Mouse (Mus musculus) G1E (cell line): Measurements from ENCODE around the gene Pdxp. TPM values are rescaled to one million over a fixed set of nuclear protein-coding genes. Genes with fewer than 3 reads are reported as not detected.

Source experiments
- ATAC-seq: 2 replicates; pipeline ENCODE4 v1.8.0; 2016; ENCODE audit warnings: mild to moderate bottlenecking; ENCODE audit not compliant: insufficient number of reproducible peaks, poor library complexity, low FRiP score, severe bottlenecking; ENCODE audit errors: extremely low read depth
- DNase-seq: peaks from one replicate; pipeline ENCODE4 v3.0.0; 2012; ENCODE audit warnings: low spot score
- H3K27me3 ChIP-seq: 2 replicates; pipeline ENCODE4 v1.6.1; 2012; ENCODE audit warnings: mild to moderate bottlenecking, low read length, inconsistent platforms; ENCODE audit not compliant: insufficient read depth
- H3K36me3 ChIP-seq: replicated peaks from 2 replicates; pipeline ENCODE3; 2012; ENCODE audit warnings: mild to moderate bottlenecking, inconsistent platforms
- H3K4me1 ChIP-seq: 2 replicates; pipeline ENCODE4 v1.6.1; 2012; ENCODE audit warnings: low read depth, low read length, inconsistent platforms, mixed read lengths; ENCODE audit not compliant: insufficient read depth
- H3K4me3 ChIP-seq: 2 replicates; pipeline ENCODE4 v1.5.1; 2012; ENCODE audit warnings: low read depth, mild to moderate bottlenecking, inconsistent platforms, low read length, moderate library complexity, mixed read lengths
- H3K9me3 ChIP-seq: replicated peaks from 2 replicates; pipeline ENCODE4 v1.6.1; 2012; ENCODE audit warnings: inconsistent platforms
- CTCF ChIP-seq: IDR thresholded peaks from 2 replicates; pipeline ENCODE4 v1.5.1; 2012; ENCODE audit warnings: low read depth, low read length, inconsistent platforms, mixed read lengths
- GATA1 ChIP-seq: IDR thresholded peaks from 2 replicates; pipeline ENCODE4 v1.6.1; 2012; ENCODE audit warnings: borderline replicate concordance, low read length, inconsistent platforms, mixed read lengths
- GATA2 ChIP-seq: IDR thresholded peaks from 2 replicates; pipeline ENCODE4 v1.6.1; 2012; ENCODE audit warnings: low read depth, low read length, inconsistent platforms, borderline replicate concordance
- POLR2AphosphoS5 ChIP-seq: IDR thresholded peaks from 2 replicates; pipeline ENCODE4 v1.6.1; 2012; ENCODE audit warnings: low read depth, low read length, inconsistent platforms; ENCODE audit not compliant: insufficient replicate concordance
- TAL1 ChIP-seq: conservative IDR thresholded peaks from 2 replicates; pipeline ENCODE4 v1.6.1; 2012; ENCODE audit warnings: low read depth, low read length, inconsistent platforms, mixed read lengths
- polyA plus RNA-seq: library from polyadenylated mRNA; stranded (reverse); fragments of >175 nt; gene quantifications from 2 replicates; pipeline ENCODE4 v1.2.3, GENCODE M21; 2012
- total RNA-seq, 2 experiments: library from RNA; stranded (forward) in 1 of 2; stranded (reverse) in 1 of 2; fragments of 200-1000 nt in 1 of 2; fragments of >200 nt in 1 of 2; fragmentation: Nextera tagmentation in 1 of 2; gene quantifications; 2 replicates each; pipeline ENCODE4 v1.2.3; 2014 to 2017

The Pdxp gene
- total and polyA plus RNA-seq, 3 experiments = 13.9 to 40.6 (median 26.6) TPM

GRCm38 (mm10) chr15:78955663-78956062 is 41.9 kb downstream of the Pdxp start:
- ATAC-seq (no peak), DNase-seq (no peak)
- Histone ChIP-seq H3K4me1 (no peaks in the 10 kb centered on the region; the same call in none of the 2 replicates), H3K9me3 (no peaks in the 10 kb centered on the region), H3K36me3 (no peaks in the 10 kb centered on the region), H3K4me3 (no peak overlapping the region), H3K27me3 (peaks cover 49% of the 10 kb centered on the region)
- no peak for TF ChIP-seq GATA1
- TF ChIP-seq POLR2AphosphoS5 = no peak
- TF ChIP-seq TAL1 = no peak
- no peak for TF ChIP-seq CTCF
- no peak for TF ChIP-seq GATA2

GRCm38 (mm10) chr15:78956351-78956750 is 42.6 kb downstream of the Pdxp start:
- no peak for ATAC-seq
- Histone ChIP-seq H3K9me3 (no peaks in the 10 kb centered on the region), H3K27me3 (peaks cover 48% of the 10 kb centered on the region), H3K4me3 (no peak overlapping the region), H3K36me3 (no peaks in the 10 kb centered on the region), H3K4me1 (no peaks in the 10 kb centered on the region; the same call in none of the 2 replicates)
- no peak for DNase-seq
- no peak for TF ChIP-seq TAL1
- peak; percentile 51 for TF ChIP-seq CTCF

DNA sequence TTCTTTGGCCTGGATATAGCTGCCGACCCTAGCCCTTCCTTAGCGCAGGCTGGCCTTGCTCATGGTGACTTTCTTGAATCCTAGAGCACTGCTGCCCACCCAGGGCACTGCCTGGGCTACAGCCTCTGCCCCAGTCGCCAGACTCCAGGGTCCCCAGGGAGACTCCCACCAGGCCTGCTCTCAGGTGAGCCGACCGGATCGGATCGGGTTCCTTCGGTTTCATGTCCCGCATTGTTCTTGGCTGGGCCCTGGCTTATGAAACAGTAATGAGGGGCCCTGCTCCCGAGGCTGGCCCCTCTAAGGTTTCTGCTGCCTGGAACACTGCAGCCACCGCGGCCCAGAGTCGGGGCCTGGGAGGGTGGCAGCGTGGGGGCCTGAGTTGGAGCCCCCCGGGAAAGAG is 43.3 kb downstream of the Pdxp start:
- Histone ChIP-seq H3K36me3 (no peaks in the 10 kb centered on the region), H3K27me3 (peaks cover 48% of the 10 kb centered on the region), H3K4me1 (no peaks in the 10 kb centered on the region; the same call in none of the 2 replicates), H3K4me3 (no peak overlapping the region), H3K9me3 (no peaks in the 10 kb centered on the region)
- TF ChIP-seq CTCF (no peak), POLR2AphosphoS5 (no peak)
- ATAC-seq (no peak), DNase-seq (no peak)

DNA sequence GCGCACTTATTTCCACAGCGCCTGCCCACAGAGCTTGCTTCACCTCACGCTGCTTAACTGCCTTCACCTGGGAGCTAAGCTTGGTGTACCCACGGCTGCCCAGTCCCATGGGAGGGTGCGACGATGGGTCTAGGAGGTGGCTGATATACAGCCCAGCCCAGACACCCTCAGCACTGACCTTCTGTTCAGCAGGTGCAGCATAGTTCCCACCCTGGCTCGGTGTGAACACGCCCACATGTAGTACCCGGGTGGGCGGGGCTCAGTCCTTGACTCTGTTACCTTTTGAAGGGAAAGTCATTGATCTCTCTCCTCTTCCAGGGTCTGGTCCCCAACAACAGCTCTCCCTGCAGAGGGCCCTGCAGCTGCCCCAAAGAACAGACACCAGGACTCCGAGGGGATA is 45.8 kb downstream of the Pdxp start:
- TF ChIP-seq POLR2AphosphoS5 (no peak), GATA2 (no peak), CTCF (no peak), TAL1 (no peak), GATA1 (no peak)
- Histone ChIP-seq H3K4me1 (peaks cover 3% of the 10 kb centered on the region), H3K27me3 (peaks cover 51% of the 10 kb centered on the region), H3K4me3 (no peak overlapping the region), H3K9me3 (no peaks in the 10 kb centered on the region), H3K36me3 (no peaks in the 10 kb centered on the region)
- DNase-seq (no peak), ATAC-seq (no peak)

DNA sequence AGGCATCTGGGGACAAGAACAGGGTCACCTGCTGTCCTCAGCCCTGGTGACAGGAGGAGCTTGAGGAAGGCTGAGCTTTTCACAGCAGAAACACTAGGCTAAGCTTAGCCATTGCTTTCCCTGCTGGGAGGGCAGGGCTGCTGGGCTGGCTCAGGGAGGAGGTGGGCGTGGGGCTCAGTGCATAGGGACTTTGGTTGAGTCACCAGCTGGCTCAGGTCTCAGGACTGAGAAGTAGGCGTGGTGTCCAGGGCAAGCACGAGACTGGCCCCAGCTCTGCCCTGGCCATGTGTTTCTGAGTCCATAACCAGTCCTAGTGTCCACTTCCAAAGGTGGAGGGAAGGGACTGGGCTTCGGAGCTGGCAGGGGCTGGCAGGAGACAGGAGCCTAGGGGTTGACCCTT is 46.4 kb downstream of the Pdxp start:
- no peak for ATAC-seq
- H3K36me3 ChIP-seq = no peaks in the 10 kb centered on the region
- peaks cover 3% of the 10 kb centered on the region for H3K4me1 ChIP-seq
- no peak for TF ChIP-seq POLR2AphosphoS5
- no peak for TF ChIP-seq CTCF
- TF ChIP-seq TAL1 = no peak
- no peak for TF ChIP-seq GATA2
- no peak for TF ChIP-seq GATA1
- DNase-seq = no peak
- H3K27me3 ChIP-seq = peaks cover 54% of the 10 kb centered on the region
- no peaks in the 10 kb centered on the region for H3K9me3 ChIP-seq
- H3K4me3 ChIP-seq = no peak overlapping the region

DNA sequence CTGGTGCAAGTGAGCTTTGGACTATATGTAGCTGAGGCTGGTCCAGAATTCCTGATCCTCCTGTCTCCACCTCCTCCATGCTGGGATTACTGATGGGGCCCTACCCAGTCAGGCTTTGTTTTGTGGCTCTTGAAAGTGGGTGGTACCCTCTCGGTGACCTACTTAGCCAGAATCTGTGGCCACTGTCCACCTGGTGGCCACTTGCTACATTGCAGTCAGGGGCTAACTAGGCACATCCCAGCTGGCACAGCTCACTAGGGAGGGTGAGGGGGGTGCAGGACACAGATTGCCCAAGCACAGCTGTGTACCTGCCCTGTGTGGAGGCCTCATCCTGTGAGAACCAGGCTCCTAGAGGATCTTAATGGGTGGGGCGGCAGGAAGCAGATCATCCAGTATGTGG is 49.2 kb downstream of the Pdxp start:
- DNase-seq (peak; percentile 62), ATAC-seq (no peak)
- H3K4me1 ChIP-seq = peaks cover 3% of the 10 kb centered on the region; the same call in 1 of the 2 replicates
- H3K9me3 ChIP-seq = no peaks in the 10 kb centered on the region
- H3K4me3 ChIP-seq = no peak overlapping the region
- H3K36me3 ChIP-seq = no peaks in the 10 kb centered on the region
- TF ChIP-seq TAL1 (no peak), CTCF (peak; percentile 75), GATA1 (no peak)
- peaks cover 64% of the 10 kb centered on the region for H3K27me3 ChIP-seq

Other genes with a start within 250 kb of the Pdxp start
- gene Elfn2, start 195.1 kb upstream of the Pdxp start, total RNA-seq (2014; fragmentation: Nextera tagmentation) = not detected in 2 replicates
- gene Elfn2, start 195.1 kb upstream of the Pdxp start, total RNA-seq (2017) = 0.05 TPM in 1 of 2 replicates, not detected in the other
- gene Elfn2, start 195.1 kb upstream of the Pdxp start, polyA plus RNA-seq = not detected in 2 replicates
- not detected in 2 replicates for gene Mfng, start 140.4 kb upstream of the Pdxp start, total RNA-seq (2014; fragmentation: Nextera tagmentation)
- not detected in 2 replicates for gene Mfng, start 140.4 kb upstream of the Pdxp start, total RNA-seq (2017)
- gene Mfng, start 140.4 kb upstream of the Pdxp start, polyA plus RNA-seq = not detected in 2 replicates
- not detected in 2 replicates for gene Card10, start 110.9 kb upstream of the Pdxp start, total RNA-seq (2014; fragmentation: Nextera tagmentation)
- not detected in 2 replicates for gene Card10, start 110.9 kb upstream of the Pdxp start, total RNA-seq (2017)
- not detected in 2 replicates for gene Card10, start 110.9 kb upstream of the Pdxp start, polyA plus RNA-seq
- gene Cdc42ep1, start 71.3 kb upstream of the Pdxp start, total RNA-seq (2014; fragmentation: Nextera tagmentation) = not detected in 2 replicates
- 0.11 TPM in 1 of 2 replicates, not detected in the other for gene Cdc42ep1, start 71.3 kb upstream of the Pdxp start, total RNA-seq (2017)
- gene Cdc42ep1, start 71.3 kb upstream of the Pdxp start, polyA plus RNA-seq = not detected in 2 replicates
- not detected in 2 replicates for gene Lgals2, start 58.4 kb upstream of the Pdxp start, total RNA-seq (2014; fragmentation: Nextera tagmentation)
- not detected in 2 replicates for gene Lgals2, start 58.4 kb upstream of the Pdxp start, total RNA-seq (2017)
- not detected in 2 replicates for gene Lgals2, start 58.4 kb upstream of the Pdxp start, polyA plus RNA-seq
- gene Gga1, start 36.7 kb upstream of the Pdxp start, total RNA-seq (2014; fragmentation: Nextera tagmentation) = 52.6 and 60.2 TPM in 2 replicates
- gene Gga1, start 36.7 kb upstream of the Pdxp start, total RNA-seq (2017) = 9.6 and 10.0 TPM in 2 replicates
- gene Gga1, start 36.7 kb upstream of the Pdxp start, polyA plus RNA-seq = 158 and 177 TPM in 2 replicates
- not detected in 2 replicates for gene Gm49510, start 14.3 kb upstream of the Pdxp start, total RNA-seq (2014; fragmentation: Nextera tagmentation)
- 1.3 and 1.4 TPM in 2 replicates for gene Gm49510, start 14.3 kb upstream of the Pdxp start, total RNA-seq (2017)
- gene Gm49510, start 14.3 kb upstream of the Pdxp start, polyA plus RNA-seq = 6.3 and 8.2 TPM in 2 replicates
- 207 and 231 TPM in 2 replicates for gene Sh3bp1, start 14.2 kb upstream of the Pdxp start, total RNA-seq (2014; fragmentation: Nextera tagmentation)
- gene Sh3bp1, start 14.2 kb upstream of the Pdxp start, total RNA-seq (2017) = 32.7 and 34.1 TPM in 2 replicates
- 1,400 and 1,821 TPM in 2 replicates for gene Sh3bp1, start 14.2 kb upstream of the Pdxp start, polyA plus RNA-seq
- 558 and 607 TPM in 2 replicates for gene Lgals1, start 12.8 kb downstream of the Pdxp start, total RNA-seq (2014; fragmentation: Nextera tagmentation)
- gene Lgals1, start 12.8 kb downstream of the Pdxp start, total RNA-seq (2017) = 3,673 and 4,536 TPM in 2 replicates
- gene Lgals1, start 12.8 kb downstream of the Pdxp start, polyA plus RNA-seq = 1,469 and 2,086 TPM in 2 replicates
- gene Nol12, start 21.0 kb downstream of the Pdxp start, total RNA-seq (2014; fragmentation: Nextera tagmentation) = 13.2 and 25.6 TPM in 2 replicates
- gene Nol12, start 21.0 kb downstream of the Pdxp start, total RNA-seq (2017) = 20.1 and 24.2 TPM in 2 replicates
- gene Nol12, start 21.0 kb downstream of the Pdxp start, polyA plus RNA-seq = 15.9 and 16.7 TPM in 2 replicates
- gene Triobp, start 33.8 kb downstream of the Pdxp start, total RNA-seq (2014; fragmentation: Nextera tagmentation) = 67.0 and 104 TPM in 2 replicates
- gene Triobp, start 33.8 kb downstream of the Pdxp start, total RNA-seq (2017) = 23.6 and 24.4 TPM in 2 replicates
- gene Triobp, start 33.8 kb downstream of the Pdxp start, polyA plus RNA-seq = 42.5 and 45.6 TPM in 2 replicates
- not detected in 2 replicates for gene H1f0, start 114.5 kb downstream of the Pdxp start, total RNA-seq (2014; fragmentation: Nextera tagmentation)
- 0.16 TPM in 1 of 2 replicates, not detected in the other for gene H1f0, start 114.5 kb downstream of the Pdxp start, total RNA-seq (2017)
- gene H1f0, start 114.5 kb downstream of the Pdxp start, polyA plus RNA-seq = 0.03 and 0.05 TPM in 2 replicates
- not detected in 2 replicates for gene Galr3, start 128.0 kb downstream of the Pdxp start, total RNA-seq (2014; fragmentation: Nextera tagmentation)
- gene Galr3, start 128.0 kb downstream of the Pdxp start, total RNA-seq (2017) = not detected in 2 replicates
- not detected in 2 replicates for gene Galr3, start 128.0 kb downstream of the Pdxp start, polyA plus RNA-seq
- gene Ankrd54, start 149.0 kb downstream of the Pdxp start, total RNA-seq (2014; fragmentation: Nextera tagmentation) = 15.7 and 23.7 TPM in 2 replicates
- 15.8 and 19.0 TPM in 2 replicates for gene Ankrd54, start 149.0 kb downstream of the Pdxp start, total RNA-seq (2017)
- 37.8 and 51.9 TPM in 2 replicates for gene Ankrd54, start 149.0 kb downstream of the Pdxp start, polyA plus RNA-seq
- 134 and 145 TPM in 2 replicates for gene Eif3l, start 161.3 kb downstream of the Pdxp start, total RNA-seq (2014; fragmentation: Nextera tagmentation)
- 261 and 285 TPM in 2 replicates for gene Eif3l, start 161.3 kb downstream of the Pdxp start, total RNA-seq (2017)
- 20.8 and 30.9 TPM in 2 replicates for gene Eif3l, start 161.3 kb downstream of the Pdxp start, polyA plus RNA-seq
- gene Micall1, start 195.0 kb downstream of the Pdxp start, total RNA-seq (2014; fragmentation: Nextera tagmentation) = 10.4 and 11.5 TPM in 2 replicates
- 3.7 and 4.5 TPM in 2 replicates for gene Micall1, start 195.0 kb downstream of the Pdxp start, total RNA-seq (2017)
- gene Micall1, start 195.0 kb downstream of the Pdxp start, polyA plus RNA-seq = 19.9 and 20.5 TPM in 2 replicates
- gene Polr2f, start 227.1 kb downstream of the Pdxp start, total RNA-seq (2014; fragmentation: Nextera tagmentation) = 143 and 147 TPM in 2 replicates
- 97.0 and 109 TPM in 2 replicates for gene Polr2f, start 227.1 kb downstream of the Pdxp start, total RNA-seq (2017)
- 210 and 266 TPM in 2 replicates for gene Polr2f, start 227.1 kb downstream of the Pdxp start, polyA plus RNA-seq
- gene 1700088E04Rik, start 227.3 kb downstream of the Pdxp start, total RNA-seq (2014; fragmentation: Nextera tagmentation) = 1.4 and 2.8 TPM in 2 replicates
- gene 1700088E04Rik, start 227.3 kb downstream of the Pdxp start, total RNA-seq (2017) = 1.6 and 2.2 TPM in 2 replicates
- gene 1700088E04Rik, start 227.3 kb downstream of the Pdxp start, polyA plus RNA-seq = 0.46 and 0.50 TPM in 2 replicates